Mouse (Mus musculus): ENCODE data around the gene Map3k1.

Map3k1 gene

DNA sequence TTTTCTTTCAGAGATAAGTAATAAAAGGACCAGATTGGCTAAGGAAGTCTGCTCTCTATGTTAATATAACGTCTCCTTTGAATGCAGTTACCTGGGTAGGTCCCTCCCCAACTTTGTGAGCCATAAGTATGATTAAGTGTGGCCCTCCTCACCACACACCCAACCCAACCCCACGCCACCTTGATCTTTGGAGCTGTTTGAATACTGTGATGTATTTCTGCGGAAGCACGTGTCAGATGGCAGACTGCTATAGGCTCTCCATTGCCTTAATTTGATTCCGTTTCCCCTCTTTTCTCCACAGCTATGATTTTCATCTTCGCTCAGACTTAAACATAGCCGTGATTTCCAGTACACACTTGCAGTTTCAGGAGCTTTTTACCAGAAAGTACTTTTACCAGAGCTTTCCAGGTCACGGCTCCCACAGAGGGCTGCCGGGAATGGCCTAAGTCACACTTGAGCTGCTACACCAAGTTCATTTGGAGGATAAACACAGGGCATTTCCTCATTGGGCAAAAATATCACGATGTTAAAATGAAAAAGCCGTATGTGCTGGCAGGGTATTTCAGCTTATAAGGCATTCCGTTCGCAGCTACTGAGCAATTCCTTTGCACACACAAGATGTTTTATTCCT, 2.3 kb upstream of the Map3k1 start:
- no peak for DNase-seq

DNA sequence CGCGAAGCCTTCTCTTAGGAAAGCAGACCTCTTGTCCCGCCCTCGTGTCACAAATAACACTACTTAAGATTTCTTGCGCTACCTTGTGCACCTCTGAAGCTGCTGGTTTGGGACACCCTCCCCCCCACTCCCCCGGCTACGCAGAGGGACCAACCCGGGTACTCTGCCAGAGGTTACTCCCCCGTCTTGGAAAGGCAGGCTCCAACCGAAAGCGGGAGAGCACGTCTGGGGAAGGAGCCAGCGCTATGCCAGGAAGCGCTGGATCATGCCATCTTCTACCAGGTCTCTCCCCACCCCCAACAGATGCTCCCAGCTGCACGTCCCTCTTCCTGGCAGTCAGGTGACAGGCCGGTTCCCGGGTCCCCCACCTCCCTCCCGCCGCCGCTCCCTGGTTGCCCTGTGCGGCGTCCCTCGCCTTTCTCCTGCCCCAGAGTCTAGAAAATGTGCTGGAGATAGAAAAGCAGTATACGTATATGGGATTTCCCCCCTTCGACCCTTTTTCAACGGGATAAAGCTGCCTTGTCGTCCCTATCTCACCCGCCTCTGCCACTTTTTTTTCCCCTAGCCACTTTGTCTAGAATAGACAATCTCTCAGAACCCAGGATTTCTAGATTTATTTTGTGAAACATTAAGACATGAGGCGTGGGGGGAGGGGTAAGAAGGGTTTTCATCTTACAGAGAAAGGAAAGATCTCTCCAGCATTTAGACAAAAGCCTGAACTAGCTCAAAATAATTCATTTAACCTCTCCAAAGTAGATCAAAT, 854 bp upstream of the Map3k1 start:
- DNase-seq: peak; percentile 34

DNA sequence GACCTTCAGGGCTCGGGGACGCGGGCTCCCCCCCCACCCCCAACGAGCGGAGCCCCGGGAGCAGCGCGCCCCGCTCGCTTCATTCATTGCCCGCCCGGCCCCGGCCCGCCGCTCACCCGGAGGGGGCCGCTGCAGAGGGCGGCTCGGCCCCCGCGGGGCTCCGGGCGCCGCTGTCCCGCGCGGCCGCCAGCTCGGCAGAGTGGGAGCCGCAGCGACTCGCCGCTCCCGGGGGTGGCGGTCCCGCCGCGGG, 481 bp downstream of the Map3k1 start:
- no peak for DNase-seq

DNA sequence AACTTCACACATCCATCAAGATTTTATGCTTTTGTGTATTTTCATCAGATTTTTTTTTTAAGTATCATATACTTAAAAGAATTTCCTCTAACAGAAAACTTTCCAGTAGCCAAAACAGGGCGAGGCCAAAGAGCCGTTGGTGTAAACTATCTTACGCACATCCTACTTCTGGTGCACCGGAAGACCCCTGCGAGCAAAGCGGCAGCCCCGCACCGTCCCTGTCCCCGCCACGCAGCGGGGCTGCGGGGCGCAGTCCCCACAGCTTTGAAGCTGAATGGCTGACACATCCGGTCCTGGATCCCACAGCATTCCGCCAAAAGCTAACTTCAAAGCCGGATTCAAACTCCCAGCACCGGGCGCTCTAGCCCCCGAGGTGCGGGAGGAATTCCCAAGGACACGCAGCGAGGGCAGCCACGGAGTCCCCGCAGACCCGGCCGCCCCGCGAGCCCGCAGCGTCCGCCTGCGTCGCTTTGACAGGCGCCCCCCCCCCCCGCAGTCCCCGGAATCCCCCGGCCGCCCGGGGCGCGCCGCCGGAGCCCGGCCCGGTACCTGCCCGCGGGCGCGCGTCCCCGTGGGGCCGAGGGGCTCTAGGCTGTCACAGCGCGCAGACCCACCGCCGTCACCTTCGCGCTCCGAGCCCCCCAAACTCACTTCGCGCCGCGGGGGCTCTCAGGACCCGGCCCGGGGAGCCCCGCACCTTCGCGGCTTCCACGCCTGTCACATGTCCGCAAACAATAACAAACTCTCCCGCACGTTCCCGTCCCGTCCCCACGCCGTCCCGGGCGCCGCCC, 1.0 kb downstream of the Map3k1 start:
- peak; percentile 29 for DNase-seq

DNA sequence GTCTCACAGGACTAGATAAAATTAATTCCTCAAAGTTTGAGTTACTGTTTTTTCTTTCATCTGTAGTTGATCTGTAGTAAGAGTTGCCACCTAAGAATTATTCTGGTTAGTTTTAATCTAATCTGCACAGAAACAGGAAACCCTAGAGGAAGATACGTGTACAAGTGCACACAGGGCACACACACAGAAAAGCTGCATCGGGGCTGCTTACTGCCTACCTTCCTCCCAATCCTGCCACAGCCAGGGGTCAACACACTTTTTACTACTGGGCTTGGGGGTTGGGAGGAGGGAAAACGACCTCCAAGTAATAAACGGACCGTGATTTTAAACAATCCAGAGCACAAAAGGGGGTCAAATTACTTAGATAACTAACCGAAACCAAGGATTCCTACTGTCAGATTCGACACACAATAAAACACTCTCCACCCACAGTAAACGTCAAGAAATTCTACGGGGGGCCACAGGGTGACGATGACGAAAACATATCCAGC, 1.6 kb downstream of the Map3k1 start:
- DNase-seq: no peak

DNA sequence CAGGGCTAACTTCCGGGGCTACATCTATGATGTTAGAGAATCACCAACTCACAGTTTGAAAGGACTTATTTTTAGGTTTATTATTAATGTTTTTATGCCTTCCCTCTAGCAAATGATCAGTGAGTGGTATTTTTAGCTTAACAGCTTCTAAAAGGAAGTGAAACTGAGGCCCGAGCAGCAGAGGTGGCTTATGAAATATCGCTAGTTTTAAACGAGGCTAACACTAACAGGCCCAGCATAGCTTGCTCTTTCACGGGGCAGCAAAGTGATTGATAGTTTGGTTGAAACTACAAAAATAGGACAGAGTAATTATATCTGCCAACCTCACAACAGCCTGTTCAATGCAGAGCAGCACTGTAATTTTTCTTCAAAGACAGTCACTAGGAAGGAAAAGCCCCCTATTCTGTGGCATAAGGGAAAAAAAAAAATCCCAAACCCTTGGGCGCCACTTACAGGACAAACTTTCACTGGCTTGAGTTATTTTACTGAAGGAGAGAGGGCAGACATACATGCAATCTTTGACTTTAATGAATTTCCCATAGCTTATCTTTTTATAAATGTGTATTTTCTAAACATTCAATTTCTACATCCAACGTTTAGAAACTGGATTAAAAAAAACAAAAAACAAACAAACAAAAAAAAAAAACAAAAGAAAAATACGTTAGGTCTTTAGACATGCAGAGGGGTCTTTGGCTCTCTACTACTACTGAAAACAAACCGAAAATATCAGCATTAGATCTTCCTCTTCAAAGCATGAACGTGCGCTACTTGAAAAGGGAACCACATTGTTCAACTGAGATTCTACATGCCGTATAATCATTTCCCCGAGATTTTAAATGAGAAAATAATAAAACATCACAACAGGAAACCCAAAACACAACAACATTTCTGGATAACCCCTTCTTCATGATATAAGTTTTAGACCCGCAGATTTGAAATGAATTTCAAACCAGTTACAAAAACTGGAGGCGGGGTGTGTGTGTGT, 2.8 kb downstream of the Map3k1 start:
- DNase-seq: no peak

DNA sequence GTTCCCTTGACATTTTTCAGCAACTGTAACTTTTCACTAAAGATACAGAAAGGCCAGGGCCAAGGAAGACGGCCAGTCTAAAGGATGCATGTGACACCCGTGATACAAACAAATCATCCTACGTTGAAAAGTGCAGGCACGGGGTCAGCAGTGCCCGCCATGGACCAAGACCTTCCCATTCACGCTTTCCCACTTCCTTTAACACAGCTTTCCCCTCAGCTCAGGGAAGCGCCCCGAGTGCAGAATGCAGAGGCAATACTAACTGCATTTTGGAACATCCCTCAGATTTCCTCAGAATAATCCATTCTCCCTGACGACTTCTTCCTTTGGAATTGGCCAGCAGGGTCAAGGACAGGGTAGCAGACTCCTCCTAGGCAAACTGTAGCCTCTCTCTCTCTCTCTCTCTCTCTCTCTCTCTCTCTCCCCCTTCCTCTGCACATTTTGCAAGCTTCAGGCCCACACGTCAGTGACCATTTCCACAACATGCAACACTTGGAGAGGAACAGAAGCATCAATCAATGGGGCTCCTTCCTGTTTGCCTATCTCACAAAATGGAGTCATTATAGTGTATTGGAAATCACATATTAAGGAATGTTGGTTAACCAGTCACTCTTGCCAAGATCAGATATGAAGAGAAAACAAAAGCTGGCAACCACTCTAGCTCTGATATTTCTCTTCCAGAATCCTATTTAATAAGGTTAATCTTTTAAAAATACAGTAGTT, 3.7 kb downstream of the Map3k1 start:
- DNase-seq: no peak

DNA sequence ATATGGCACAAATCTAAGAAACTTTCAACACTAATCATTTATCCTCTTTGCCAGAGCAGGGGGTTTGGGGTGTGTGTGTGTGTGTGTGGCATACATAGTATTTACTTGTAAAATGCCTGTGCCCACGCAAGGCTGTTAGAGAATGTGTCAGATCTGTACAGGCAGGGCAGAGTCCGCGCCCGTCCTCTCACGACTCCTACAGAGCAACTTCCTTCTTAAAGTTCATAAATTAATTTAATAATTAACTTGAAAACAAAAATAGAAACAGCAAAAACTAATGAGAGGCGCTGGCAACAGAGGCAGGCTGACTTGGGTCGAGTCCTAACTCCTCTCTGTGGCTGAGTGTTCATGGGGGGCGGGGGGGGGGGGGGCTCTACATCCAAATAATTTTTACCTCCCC, 4.6 kb downstream of the Map3k1 start:
- no peak for DNase-seq

DNA sequence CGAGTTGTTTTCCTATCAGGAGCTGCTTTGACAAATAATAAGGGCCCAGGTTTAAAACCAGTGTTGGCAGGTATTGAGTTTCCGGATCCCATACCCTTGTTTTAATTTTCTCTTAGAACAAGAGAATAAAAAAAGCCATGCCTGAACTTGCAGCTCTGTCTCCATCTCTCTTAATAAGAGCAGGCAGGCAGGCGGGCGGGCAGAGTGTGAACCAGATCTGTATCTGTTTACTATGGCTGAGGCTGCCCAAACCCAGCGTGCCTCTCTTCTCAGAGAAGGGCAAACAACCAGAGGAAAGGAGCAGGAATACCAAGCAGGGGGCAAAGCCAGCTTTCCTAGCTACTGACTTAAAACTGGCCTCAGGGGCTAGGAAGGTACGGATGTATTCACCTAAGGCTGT, 5.3 kb downstream of the Map3k1 start:
- no peak for DNase-seq

DNA sequence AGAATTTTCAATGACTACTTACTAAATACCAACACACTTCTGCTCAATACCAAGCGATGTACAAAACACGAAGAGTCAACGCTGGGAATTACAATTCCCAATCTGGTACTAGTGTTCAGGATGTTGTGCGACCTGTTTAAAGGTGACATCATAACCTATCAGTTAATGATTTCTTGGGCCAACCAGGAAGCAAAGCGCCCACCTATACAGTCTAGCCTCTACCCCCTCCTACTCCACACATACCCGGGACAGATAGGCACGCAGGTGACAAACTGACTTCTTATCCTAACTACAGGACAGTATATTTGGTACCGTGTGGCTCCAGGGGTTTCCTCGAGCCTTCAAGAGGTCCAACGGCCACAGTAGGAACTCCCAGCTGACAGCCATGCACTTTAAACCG, 5.9 kb downstream of the Map3k1 start:
- DNase-seq: no peak

DNA sequence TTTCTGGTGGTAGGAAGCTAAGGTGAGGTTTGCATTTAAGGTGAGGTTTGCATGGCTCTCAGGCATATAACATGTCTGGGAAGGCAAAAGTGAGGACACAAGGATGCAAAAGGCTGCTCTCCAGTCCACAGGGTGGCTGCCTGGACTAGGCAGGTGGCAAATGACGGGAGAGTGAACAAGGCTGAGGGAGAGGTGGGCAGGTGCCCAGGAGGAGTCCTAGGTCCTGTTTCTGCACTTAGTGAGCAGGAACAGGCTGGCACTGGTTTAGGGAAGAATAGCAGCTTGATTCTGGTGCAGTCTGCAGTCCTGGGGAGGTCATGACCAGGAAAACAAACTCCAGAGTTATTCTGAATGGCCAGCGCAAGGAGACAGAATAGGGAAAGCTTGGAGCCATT, 6.5 kb downstream of the Map3k1 start:
- DNase-seq: no peak

DNA sequence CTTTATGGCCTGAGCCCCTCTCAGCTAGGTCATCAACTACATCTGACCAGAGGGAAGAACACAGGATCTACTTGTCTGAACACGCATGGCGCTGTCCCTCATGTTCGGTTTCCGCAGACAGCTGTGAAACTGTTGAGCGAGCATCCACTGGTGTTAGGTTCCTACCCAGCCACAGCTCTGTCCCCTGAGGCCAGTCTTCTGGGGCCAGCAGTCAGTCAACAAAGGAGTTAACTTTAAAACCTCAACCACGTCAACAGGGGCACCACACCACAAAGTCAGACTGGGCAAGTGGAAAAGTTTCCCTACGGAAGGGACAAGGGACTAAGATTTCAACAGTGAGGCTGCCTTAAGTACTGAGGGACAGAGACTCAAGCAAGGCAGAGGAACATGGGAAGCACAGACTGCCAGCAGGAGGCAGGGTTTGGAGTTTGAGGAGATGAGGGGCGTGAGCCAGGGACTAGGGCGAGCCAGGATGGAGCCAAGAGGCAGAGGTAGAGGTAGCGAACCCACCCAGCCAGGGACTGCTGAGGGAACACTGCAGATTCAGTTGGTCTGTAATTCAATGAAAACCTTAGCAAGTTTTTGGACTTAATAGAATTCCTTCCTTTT, 7.0 kb downstream of the Map3k1 start:
- no peak for DNase-seq

DNA sequence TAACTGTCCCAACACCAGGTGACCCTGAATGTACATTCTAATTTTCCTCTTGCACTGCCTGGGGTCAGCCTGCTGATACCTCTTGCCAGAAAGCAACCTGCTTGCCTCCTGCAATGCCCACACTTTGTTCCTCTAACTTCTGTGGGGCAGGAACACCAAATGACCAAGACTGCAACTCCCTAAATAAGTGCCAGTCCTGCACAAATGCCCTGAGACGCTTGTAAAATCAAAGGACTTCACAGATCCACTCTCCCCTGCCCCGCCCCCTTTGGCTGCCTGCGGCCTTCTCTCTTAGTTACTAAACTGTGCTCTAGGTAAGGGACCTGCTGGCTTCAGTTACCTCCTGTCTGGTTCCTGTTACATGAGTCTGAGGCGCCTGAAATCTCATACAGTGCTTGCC, 7.9 kb downstream of the Map3k1 start:
- DNase-seq: no peak

DNA sequence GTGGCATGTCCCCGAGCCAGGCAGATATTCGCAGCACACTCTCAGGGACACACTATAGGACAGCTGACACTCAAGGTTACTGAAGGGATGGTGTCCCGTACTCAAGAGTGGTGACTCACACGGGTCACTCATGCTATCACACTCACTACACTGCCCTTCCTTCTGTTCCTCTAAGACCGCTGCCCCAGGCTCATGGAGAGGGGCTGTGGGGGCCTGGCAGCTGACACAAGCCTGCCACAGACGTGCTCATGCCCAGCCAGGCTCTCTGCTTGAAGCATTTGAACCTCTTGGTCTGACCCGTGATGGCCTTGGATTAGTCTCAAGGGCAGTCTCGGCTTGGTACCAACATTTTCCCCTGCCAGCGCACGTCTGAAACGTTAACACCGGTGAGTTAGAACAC, 10.7 kb downstream of the Map3k1 start:
- DNase-seq: no peak

DNA sequence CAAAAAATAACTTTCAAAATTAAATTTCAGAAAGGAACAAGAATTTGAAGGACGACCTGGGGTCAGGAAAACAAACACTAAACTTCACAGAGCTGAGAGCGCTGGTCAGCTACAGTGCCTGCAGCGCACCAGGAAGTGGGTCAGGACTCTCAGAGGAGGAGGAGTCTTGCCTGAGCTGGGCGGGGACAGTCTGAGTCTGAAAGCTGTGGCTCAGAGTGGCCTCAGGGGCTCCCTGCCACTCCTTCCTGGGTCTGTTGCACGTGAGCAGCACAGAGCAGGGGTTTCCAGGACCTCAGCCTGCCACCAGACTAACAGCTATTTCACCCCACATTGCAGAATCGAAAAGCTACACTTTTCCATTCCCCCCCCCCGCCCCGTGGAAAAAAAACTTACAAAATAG, 11.8 kb downstream of the Map3k1 start:
- DNase-seq: no peak

DNA sequence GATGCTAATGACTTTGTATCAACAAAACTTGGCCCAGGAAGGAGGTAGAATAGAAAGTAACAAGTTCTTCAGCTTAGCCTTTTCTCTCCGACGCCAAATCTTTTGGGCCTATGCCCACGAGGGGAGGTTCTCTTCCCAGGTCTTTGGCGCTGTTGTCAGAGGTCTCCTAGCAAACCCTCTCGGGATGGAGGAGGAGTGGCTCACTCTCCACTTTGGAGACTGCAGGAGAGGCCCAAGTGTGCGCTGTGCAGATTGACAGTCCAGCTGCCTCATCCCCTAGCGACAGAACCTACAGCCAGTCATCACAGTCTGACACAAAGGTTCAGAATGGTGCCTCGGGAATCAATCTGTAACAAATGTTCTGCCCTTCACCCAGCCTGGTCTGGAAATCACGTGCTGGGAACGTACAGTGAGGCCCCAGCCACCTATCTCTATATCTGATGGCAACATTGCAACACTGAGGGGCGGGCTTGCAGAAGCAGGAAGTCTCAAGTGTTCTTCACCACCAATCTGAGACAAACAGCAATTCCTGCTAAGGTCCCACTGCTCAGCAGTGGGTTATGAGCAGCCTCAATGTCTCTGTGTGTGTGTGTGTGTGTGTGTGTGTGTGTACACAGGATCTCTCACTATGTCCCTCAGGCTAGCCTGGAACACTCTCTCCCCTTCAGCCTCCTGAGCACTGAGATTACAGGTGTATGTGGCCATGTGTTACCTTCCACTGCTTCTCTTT, 12.4 kb downstream of the Map3k1 start:
- no peak for DNase-seq

DNA sequence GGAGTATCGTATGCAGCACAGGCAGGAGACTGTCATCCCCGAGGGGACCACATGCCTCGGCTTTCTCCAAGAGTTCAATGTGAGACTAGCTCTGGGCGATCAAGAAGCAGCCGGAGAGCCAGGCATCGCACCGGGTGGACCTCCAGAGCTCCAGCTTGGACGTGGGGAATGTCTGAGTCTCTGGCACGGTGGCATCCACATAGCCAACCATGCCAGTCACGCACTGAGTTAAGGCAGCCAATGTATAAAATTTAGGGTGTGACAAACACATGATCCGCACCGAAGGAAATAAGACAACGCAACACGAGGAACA, 15.9 kb downstream of the Map3k1 start:
- no peak for DNase-seq

DNA sequence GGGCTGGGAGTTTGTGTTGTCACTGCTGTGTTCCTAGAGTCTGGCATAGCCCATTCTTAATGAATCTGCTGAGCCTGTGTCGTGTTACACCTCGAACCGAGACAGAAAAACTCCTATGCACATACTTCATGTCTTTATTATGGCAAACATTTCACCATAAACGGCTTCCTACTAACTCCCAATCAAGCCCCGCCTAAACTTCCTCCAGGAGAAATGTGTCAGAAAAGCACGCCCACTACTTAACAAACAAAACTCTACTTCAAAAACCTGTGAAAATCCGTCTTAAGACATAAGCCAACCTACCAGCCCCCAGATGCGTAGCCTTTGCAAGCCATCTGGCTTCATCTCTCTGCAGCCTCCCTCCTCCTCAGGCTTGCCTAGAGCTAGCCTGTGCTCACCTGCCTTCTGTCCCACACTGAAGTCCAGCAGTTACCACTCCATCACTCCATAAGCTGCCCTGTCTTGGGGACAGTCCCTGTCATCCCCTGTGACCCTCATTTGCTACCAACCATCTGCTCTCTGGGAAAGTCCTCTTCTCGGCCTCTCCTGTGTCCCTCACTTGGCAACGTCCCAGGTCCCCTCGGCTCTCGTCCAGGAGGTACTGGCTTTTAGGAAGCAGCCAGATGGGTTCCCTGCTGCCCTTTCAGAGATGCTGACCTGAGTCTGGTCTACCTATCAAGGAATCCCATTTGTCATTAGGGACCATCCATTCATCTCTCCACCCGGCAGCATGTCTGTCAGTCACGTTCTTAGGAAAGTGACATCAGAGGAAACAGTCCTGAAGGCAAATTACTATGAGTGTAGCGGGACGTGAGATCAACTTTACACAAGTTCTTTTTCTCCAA, 16.4 kb downstream of the Map3k1 start:
- peak; percentile 43 for DNase-seq

DNA sequence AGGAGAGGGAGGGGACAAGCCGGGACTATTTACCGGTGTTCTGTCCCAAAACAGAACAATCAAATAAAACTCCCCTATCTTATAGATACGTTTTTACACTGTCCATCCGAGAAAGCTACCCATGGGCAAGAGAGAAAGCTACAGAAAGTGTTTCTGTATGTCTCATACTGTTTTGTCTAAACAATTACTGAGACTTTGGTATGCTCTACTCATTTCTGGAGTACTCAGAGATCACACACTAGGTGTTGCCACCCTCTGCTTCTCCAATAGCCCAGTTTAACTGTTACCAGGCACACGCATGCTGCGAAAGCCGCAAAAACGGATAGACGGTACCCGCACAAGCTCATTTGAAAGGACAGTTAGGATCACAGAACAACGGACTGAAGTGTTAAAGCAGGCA, 17.2 kb downstream of the Map3k1 start:
- DNase-seq: no peak

DNA sequence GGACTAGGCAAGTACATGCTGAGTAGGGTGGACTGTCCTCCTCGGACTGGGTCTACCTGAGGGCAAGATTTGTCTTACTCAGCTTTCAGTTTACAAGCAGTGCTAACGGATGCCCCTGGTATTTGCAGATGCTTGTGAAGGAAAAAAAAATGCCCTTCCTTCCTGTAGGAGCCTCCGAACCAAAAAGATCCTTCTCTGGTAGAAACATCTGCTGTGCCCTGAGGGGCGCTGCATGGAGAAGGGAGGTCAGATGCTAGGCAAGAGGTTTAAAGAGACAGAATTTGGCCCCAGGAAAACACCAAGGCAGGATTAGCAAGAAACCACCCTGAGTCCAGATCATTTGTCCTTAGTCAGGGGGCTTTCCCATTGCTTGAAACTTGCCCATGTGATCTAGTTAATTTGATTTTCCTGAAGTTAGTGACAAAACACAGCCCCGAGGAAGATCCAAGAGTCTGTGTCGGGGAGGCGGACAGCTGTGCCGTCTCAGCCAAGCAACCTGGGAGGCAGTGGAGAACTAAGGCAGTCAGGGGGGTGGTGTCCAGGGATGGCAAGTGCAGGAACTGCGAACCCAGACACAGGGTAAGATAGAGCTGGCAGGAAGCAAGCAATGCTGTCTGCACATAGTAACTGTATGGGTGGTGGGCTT, 19.2 kb downstream of the Map3k1 start:
- no peak for DNase-seq

All from right cerebral cortex, postnatal 4 days (tissue).